In the genomic region with DNA sequence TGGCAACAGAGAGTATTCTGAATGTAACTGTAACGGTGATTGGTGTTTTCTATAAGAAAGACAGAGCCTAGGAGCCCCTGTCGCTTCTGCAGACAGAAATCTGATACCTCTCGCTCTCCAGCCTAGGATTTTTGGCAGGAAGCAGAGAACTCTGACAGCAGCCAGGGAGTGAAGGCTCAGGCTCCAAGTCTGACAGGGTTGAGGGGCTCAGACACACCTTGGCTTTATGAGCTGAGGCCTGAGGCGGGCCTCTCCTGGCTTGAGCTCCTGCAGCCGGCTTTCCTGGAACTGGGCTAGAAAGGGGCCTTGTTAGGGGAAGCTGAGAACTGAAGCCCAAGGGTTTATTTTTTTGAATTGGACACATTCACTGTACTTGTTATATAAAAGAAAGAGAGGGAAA, we compare ENCODE assay signal across 8 mouse cellular contexts. TPM values are rescaled to one million over a fixed set of nuclear protein-coding genes. Genes with fewer than 3 reads are reported as not detected.
DNase-seq lines count a peak whose midpoint lies in the region; ATAC-seq lines count a peak whose summit lies in the region.

No protein-coding gene starts in this region.

- no peaks in the 10 kb centered on the region for H3K27me3 ChIP-seq in forebrain, embryonic 13.5 days
- no peaks in the 10 kb centered on the region for H3K27me3 ChIP-seq in limb, embryonic 12.5 days

- H3K4me2 ChIP-seq in forebrain, embryonic 13.5 days, result peak overlapping the region; percentile 14
- H3K4me2 ChIP-seq in limb, embryonic 12.5 days, result peak overlapping the region; percentile 51

- 0 out of 2 replicates have a peak, but pooled peaks have one; percentile 3 for ATAC-seq in frontal cortex, adult (ENCODE audit: low TSS enrichment)
- ATAC-seq in forebrain, embryonic 13.5 days, result peak; percentile 68
- peak; percentile 90 for ATAC-seq in limb, embryonic 12.5 days (ENCODE audit: insufficient number of reproducible peaks, insufficient read depth, low FRiP score, low TSS enrichment, low read depth)

- H3K4me1 ChIP-seq in forebrain, embryonic 13.5 days, result peaks cover 47% of the 10 kb centered on the region
- peaks cover 83% of the 10 kb centered on the region for H3K4me1 ChIP-seq in limb, embryonic 12.5 days (replicated peaks)

- no peaks in the 10 kb centered on the region for H3K36me3 ChIP-seq in forebrain, embryonic 13.5 days (ENCODE audit: poor library complexity, severe bottlenecking)
- H3K36me3 ChIP-seq in limb, embryonic 12.5 days, result no peaks in the 10 kb centered on the region

- H3K9me3 ChIP-seq in forebrain, embryonic 13.5 days (replicated peaks), result no peaks in the 10 kb centered on the region
- H3K9me3 ChIP-seq in limb, embryonic 12.5 days, result no peaks in the 10 kb centered on the region

- DNase-seq in frontal cortex, postnatal 25 days (ENCODE audit: low spot score in 2 of 2), result no peak
- DNase-seq in NIH3T3 (ENCODE audit: low read depth), result peak; percentile 61
- DNase-seq in thymus, adult 18-20 months, result no peak
- no peak for DNase-seq in B cell, adult 2 months
- DNase-seq in urinary bladder, adult 18-20 months (ENCODE audit: low spot score in 2 of 2), result no peak

- peak overlapping the region; percentile 89 for H3K27ac ChIP-seq in forebrain, embryonic 13.5 days
- H3K27ac ChIP-seq in limb, embryonic 12.5 days, result peak overlapping the region; percentile 98

- 0 out of 2 replicates have a peak overlapping the region, but pooled peaks have one; percentile 1 for H3K9ac ChIP-seq in forebrain, embryonic 13.5 days
- peak overlapping the region; percentile 18; the same call in 1 of the 2 replicates for H3K9ac ChIP-seq in limb, embryonic 12.5 days (replicated peaks)

- WGBS in forebrain, embryonic 13.5 days, result 20% methylated on average over 5 of the region's 5 CpGs
- WGBS in limb, embryonic 12.5 days, result 3% methylated on average over 5 of the region's 5 CpGs

- H3K4me3 ChIP-seq in forebrain, embryonic 13.5 days, result no peak overlapping the region
- H3K4me3 ChIP-seq in limb, embryonic 12.5 days (replicated peaks), result peak overlapping the region; percentile 18

RNA-seq across cellular contexts. Expression of gene Boc, which starts 57.7 kb away (rescaled TPM):
- 20.6 and 21.2 TPM in 2 replicates for polyA plus RNA-seq in forebrain, embryonic 13.5 days (2015; fragmentation: Nextera tagmentation; extraction: Ambion mirVana)
- polyA plus RNA-seq in limb, embryonic 12.5 days (2016; fragmentation: Nextera tagmentation; extraction: Ambion mirVana), result 43.1 and 50.8 TPM in 2 replicates

Comparison
In these comparisons a context has a peak if more than half of its experiments do, and no peak if none do; other contexts are left out.
1. ATAC-seq: peak in every context shown above with its lines; median percentile 90 in limb, embryonic 12.5 days; 68 in forebrain, embryonic 13.5 days; 3 in frontal cortex, adult.